Mouse (Mus musculus): ENCODE results near the gene Casz1. TPM values are rescaled to one million over a fixed set of nuclear protein-coding genes. Genes with fewer than 3 reads are reported as not detected.

The Casz1 gene
- polyA plus RNA-seq, 1 experiment from 2014 or later, result 6.7 TPM

- 54% methylated on average over 8 of the region's 8 CpGs for WGBS
- peaks cover 11% of the 10 kb centered on the region for H3K4me1 ChIP-seq (replicated peaks; ENCODE audit: insufficient read depth, low read length)
- H3K4me2 ChIP-seq (ENCODE audit: low read length), result no peak overlapping the region
- ATAC-seq (replicated peaks; ENCODE audit: low FRiP score, low read depth), result no peak
- H3K27ac ChIP-seq, result no peak overlapping the region
- no peak overlapping the region for H3K9ac ChIP-seq (ENCODE audit: low read depth, low read length)
- peaks cover 3% of the 10 kb centered on the region; the same call in 1 of the 2 replicates for H3K27me3 ChIP-seq (ENCODE audit: insufficient read depth, low read length)
- no peaks in the 10 kb centered on the region for H3K9me3 ChIP-seq (replicated peaks; ENCODE audit: low read length)
- H3K4me3 ChIP-seq (replicated peaks; ENCODE audit: low read depth, low read length), result no peak overlapping the region
- TF ChIP-seq CTCF (IDR thresholded peaks at IDR 0.05; ENCODE audit: low read depth), result no peak
- no peak for DNase-seq (ENCODE audit: low spot score)
- no peaks in the 10 kb centered on the region for H3K36me3 ChIP-seq (ENCODE audit: insufficient read depth, low read length)
These were observed 84.0 kb downstream of the Casz1 start for GRCm38 (mm10) chr4:148888229-148888628.

- 80% methylated on average over 6 of the region's 6 CpGs for WGBS
- Histone ChIP-seq H3K36me3 (ENCODE audit: insufficient read depth, low read length) (no peaks in the 10 kb centered on the region), H3K4me3 (replicated peaks; ENCODE audit: low read depth, low read length) (no peak overlapping the region), H3K27me3 (ENCODE audit: insufficient read depth, low read length) (peaks cover 3% of the 10 kb centered on the region; the same call in 1 of the 2 replicates), H3K4me2 (ENCODE audit: low read length) (no peak overlapping the region), H3K9me3 (replicated peaks; ENCODE audit: low read length) (no peaks in the 10 kb centered on the region), H3K4me1 (replicated peaks; ENCODE audit: insufficient read depth, low read length) (peaks cover 11% of the 10 kb centered on the region), H3K27ac (no peak overlapping the region), H3K9ac (ENCODE audit: low read depth, low read length) (no peak overlapping the region)
- ATAC-seq (replicated peaks; ENCODE audit: low FRiP score, low read depth), result no peak
- TF ChIP-seq CTCF (IDR thresholded peaks at IDR 0.05; ENCODE audit: low read depth), result no peak
- no peak for DNase-seq (ENCODE audit: low spot score)
These were observed 84.8 kb downstream of the Casz1 start for GRCm38 (mm10) chr4:148889011-148889410.

- Histone ChIP-seq H3K27me3 (ENCODE audit: insufficient read depth, low read length) (peaks cover 3% of the 10 kb centered on the region; the same call in 1 of the 2 replicates), H3K27ac (no peak overlapping the region), H3K9me3 (replicated peaks; ENCODE audit: low read length) (no peaks in the 10 kb centered on the region), H3K36me3 (ENCODE audit: insufficient read depth, low read length) (no peaks in the 10 kb centered on the region), H3K4me2 (ENCODE audit: low read length) (peak overlapping the region; percentile 57), H3K9ac (ENCODE audit: low read depth, low read length) (no peak overlapping the region), H3K4me1 (replicated peaks; ENCODE audit: insufficient read depth, low read length) (peaks cover 17% of the 10 kb centered on the region), H3K4me3 (replicated peaks; ENCODE audit: low read depth, low read length) (no peak overlapping the region; the same call in 1 of the 2 replicates)
- ATAC-seq (replicated peaks; ENCODE audit: low FRiP score, low read depth) (no peak), DNase-seq (ENCODE audit: low spot score) (no peak)
- TF ChIP-seq CTCF (IDR thresholded peaks at IDR 0.05; ENCODE audit: low read depth), result no peak
- WGBS, result 69% methylated on average over 8 of the region's 8 CpGs
These were observed 86.2 kb downstream of the Casz1 start for GRCm38 (mm10) chr4:148890442-148890841.

GRCm38 (mm10) chr4:148890892-148891838 lies 86.9 kb downstream of the Casz1 start:
- Histone ChIP-seq H3K4me2 (ENCODE audit: low read length) (peak overlapping the region; percentile 57), H3K27me3 (ENCODE audit: insufficient read depth, low read length) (peaks cover 3% of the 10 kb centered on the region; the same call in 1 of the 2 replicates), H3K4me1 (replicated peaks; ENCODE audit: insufficient read depth, low read length) (peaks cover 19% of the 10 kb centered on the region), H3K27ac (no peak overlapping the region), H3K9me3 (replicated peaks; ENCODE audit: low read length) (no peaks in the 10 kb centered on the region), H3K4me3 (replicated peaks; ENCODE audit: low read depth, low read length) (peak overlapping the region; percentile 18), H3K36me3 (ENCODE audit: insufficient read depth, low read length) (no peaks in the 10 kb centered on the region), H3K9ac (ENCODE audit: low read depth, low read length) (peak overlapping the region; percentile 46)
- 8% methylated on average over 51 of the region's 52 CpGs for WGBS
- DNase-seq (ENCODE audit: low spot score) (peak; percentile 50), ATAC-seq (replicated peaks; ENCODE audit: low FRiP score, low read depth) (peak; percentile 53; the same call in 1 of the 2 replicates)
- no peak for TF ChIP-seq CTCF (IDR thresholded peaks at IDR 0.05; ENCODE audit: low read depth)

- no peak for TF ChIP-seq CTCF (IDR thresholded peaks at IDR 0.05; ENCODE audit: low read depth)
- no peak for DNase-seq (ENCODE audit: low spot score)
- Histone ChIP-seq H3K27ac (peak overlapping the region; percentile 21; the same call in 1 of the 2 replicates), H3K27me3 (ENCODE audit: insufficient read depth, low read length) (no peaks in the 10 kb centered on the region), H3K4me1 (replicated peaks; ENCODE audit: insufficient read depth, low read length) (peaks cover 16% of the 10 kb centered on the region; the same call in 1 of the 2 replicates), H3K4me3 (replicated peaks; ENCODE audit: low read depth, low read length) (no peak overlapping the region), H3K36me3 (ENCODE audit: insufficient read depth, low read length) (no peaks in the 10 kb centered on the region), H3K9ac (ENCODE audit: low read depth, low read length) (no peak overlapping the region), H3K4me2 (ENCODE audit: low read length) (no peak overlapping the region), H3K9me3 (replicated peaks; ENCODE audit: low read length) (no peaks in the 10 kb centered on the region)
- no peak for ATAC-seq (replicated peaks; ENCODE audit: low FRiP score, low read depth)
- 47% methylated on average over 6 of the region's 6 CpGs for WGBS
These were observed 91.9 kb downstream of the Casz1 start for GRCm38 (mm10) chr4:148896125-148896524.

- Histone ChIP-seq H3K4me3 (replicated peaks; ENCODE audit: low read depth, low read length) (peak overlapping the region; percentile 74), H3K4me2 (ENCODE audit: low read length) (peak overlapping the region; percentile 99), H3K9ac (ENCODE audit: low read depth, low read length) (peak overlapping the region; percentile 83), H3K36me3 (ENCODE audit: insufficient read depth, low read length) (no peaks in the 10 kb centered on the region), H3K9me3 (replicated peaks; ENCODE audit: low read length) (no peaks in the 10 kb centered on the region), H3K4me1 (replicated peaks; ENCODE audit: insufficient read depth, low read length) (peaks cover 25% of the 10 kb centered on the region), H3K27me3 (ENCODE audit: insufficient read depth, low read length) (no peaks in the 10 kb centered on the region), H3K27ac (peak overlapping the region; percentile 75)
- no peak for TF ChIP-seq CTCF (IDR thresholded peaks at IDR 0.05; ENCODE audit: low read depth)
- no peak for ATAC-seq (replicated peaks; ENCODE audit: low FRiP score, low read depth)
- DNase-seq (ENCODE audit: low spot score), result peak; percentile 47
- 29% methylated on average over 1 of the region's 1 CpGs for WGBS
These were observed 95.7 kb downstream of the Casz1 start for GRCm38 (mm10) chr4:148899927-148900294.

Measured in kidney, postnatal 0 days (tissue).